Mouse (Mus musculus) E14TG2a.4 (cell line): Measurements from ENCODE around the gene Gm42715.

Experiments used
- CTCF ChIP-seq: conservative IDR thresholded peaks from 2 replicates; pipeline ENCODE4 v1.5.1; 2014; ENCODE audit warnings: low read length
- NANOG ChIP-seq: IDR thresholded peaks from 2 replicates; pipeline ENCODE4 v1.6.1; 2014; ENCODE audit warnings: borderline replicate concordance, low read length, mixed read lengths
- POU5F1 ChIP-seq: IDR thresholded peaks from 2 replicates; pipeline ENCODE4 v1.6.1; 2014; ENCODE audit warnings: low read length, borderline replicate concordance

- no peak for TF ChIP-seq CTCF
- TF ChIP-seq NANOG = no peak
- TF ChIP-seq POU5F1 = no peak
Observed at GRCm38 (mm10) chr7:127604256-127604655, 84.9 kb downstream of the Gm42715 start.
